Mouse (Mus musculus): ENCODE data around the gene Myh8.
A peak's percentile ranks its signal among the peaks of the same experiment; 100 is the strongest.

Myh8 gene

GRCm38 (mm10) chr11:67276601-67277174 lies at the start of gene Myh8:
Gene Myh8, plus strand, starts transcription at chr11:67277124.
- DNase-seq (ENCODE audit: low read depth, low spot score): no peak

DNA sequence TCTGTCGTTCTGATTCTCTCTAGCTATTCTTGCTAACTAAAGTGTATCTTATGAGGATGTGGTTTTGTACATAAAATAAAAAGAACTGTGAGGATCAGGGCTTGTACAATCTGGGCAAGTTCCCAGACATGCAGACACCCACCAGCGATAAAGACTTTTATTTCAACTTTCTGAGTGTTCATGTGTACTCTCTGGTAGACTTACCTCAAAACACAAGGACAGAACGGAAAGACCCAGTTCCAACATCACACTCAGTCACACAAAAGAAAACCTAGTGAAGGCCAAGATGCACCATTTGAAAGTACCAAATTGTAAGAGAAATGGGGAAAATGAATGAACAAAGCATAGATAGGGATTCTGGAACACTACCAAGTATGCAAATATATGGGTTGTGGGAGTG lies 48.2 kb upstream of the Myh8 start:
- DNase-seq (ENCODE audit: low read depth, low spot score): no peak

DNA sequence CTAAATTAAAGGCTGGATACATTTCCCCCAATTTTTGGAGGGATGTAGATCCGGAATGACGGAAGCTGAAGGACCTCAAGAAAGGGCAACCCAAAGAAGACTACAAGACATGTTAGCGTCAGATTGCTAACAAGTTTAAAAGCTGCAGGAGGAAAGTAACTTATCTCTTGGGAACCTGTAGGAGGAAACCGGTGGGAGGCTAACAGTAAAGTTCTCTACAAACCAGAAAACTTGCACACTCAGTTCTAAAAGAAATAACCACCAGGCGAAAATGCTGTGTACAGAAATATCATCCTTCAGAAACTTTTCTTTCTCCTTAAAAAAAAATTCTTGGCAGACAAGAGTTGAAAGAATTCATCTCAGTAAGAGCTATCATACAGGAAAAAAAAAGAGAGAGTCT lies 47.8 kb upstream of the Myh8 start:
- no peak for DNase-seq (ENCODE audit: low read depth, low spot score)

DNA sequence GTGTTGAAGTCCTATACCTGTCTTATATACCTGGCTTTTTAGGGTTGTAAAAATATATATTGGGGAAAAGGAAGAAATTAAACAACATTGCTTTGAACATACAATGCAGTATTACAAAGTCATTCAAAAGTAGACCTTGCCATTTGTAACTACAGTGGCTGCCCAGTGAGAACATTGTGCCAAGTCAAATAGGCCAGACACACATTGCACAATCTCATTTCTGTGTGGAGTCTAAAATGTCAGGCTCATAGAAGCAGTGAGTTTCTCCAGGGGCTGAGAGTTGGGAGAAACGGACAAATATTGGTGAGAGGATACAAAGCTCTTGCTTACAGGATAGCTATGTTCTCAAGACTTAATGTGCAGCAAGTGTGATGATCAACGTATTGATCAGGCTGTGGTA lies 47.0 kb upstream of the Myh8 start:
- peak; percentile 79 for DNase-seq (ENCODE audit: low read depth, low spot score)

- peak; percentile 86 for DNase-seq (ENCODE audit: low read depth, low spot score)
Measured at GRCm38 (mm10) chr11:67235639-67236358, 41.1 kb upstream of the Myh8 start.

DNA sequence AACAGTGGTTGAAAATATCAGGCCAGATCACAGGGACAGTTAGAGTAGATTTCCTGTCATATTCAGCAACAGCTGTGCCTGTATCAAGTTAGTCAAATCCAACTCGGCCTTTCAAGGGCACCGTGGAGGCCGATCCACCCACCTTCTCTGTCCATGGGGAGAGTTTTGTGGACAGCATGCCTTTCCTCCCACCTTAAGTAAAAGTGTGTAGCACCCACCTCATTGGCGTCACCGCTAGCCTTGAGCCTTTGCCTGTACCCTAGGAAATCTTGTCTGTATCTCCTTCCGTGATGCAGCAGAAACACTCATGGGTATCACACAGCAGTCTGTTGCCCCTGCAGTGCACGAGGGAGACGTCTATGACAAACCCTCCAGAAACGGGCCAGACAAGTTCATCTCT lies 40.1 kb upstream of the Myh8 start:
- peak; percentile 52 for DNase-seq (ENCODE audit: low read depth, low spot score)

DNA sequence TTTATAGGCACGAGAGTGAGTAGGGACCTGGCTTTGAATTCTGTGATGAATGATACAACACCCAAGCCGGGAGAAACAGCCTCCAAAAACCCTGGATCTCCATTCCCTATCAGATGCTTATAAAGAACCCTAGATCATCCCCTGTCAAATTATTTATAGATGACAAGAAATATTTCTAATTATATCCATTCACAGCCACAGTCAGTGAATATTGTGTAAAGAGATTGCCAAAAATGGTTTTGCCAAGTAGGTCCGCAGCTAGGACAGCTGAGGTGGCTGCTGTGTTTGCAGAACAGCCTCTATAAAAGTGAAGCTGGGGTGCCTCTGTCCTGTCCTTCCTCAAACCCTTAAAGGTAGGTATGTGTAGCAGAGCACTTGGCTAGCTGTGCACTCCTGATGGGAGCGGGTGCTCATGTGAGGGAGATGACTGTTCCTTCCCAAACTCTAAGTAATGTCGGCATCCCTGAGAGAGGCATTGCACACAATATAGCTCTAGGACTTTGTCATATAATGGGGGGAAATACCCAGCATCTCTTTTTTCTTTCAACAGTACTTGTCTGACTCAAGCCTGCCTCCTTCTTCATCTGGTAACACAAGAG lies 39.3 kb upstream of the Myh8 start, which contains the start of gene Myh4:
Gene Myh4 (plus strand): TSS at position 549 of the 599 bp plus-strand sequence.
- DNase-seq (ENCODE audit: low read depth, low spot score): peak; percentile 95

DNA sequence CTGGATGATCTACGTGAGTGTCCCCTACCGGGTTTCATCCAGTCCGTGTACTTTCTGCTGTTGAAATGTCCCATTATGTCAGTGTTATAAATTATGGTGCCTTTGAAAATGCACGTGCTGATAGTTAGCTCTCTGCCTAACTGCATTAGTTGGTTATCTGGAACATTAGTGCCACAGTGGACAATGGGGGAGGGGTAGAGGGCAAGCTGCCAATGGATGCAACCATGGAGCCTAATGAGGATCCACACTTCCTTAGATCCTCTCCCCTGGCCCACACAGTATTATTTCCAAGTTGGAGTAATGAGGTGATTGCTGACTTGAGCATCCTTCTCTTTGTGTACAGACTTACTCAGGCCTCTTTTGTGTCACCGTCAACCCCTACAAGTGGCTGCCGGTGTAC lies 35.9 kb upstream of the Myh8 start:
- peak; percentile 55 for DNase-seq (ENCODE audit: low read depth, low spot score)

DNA sequence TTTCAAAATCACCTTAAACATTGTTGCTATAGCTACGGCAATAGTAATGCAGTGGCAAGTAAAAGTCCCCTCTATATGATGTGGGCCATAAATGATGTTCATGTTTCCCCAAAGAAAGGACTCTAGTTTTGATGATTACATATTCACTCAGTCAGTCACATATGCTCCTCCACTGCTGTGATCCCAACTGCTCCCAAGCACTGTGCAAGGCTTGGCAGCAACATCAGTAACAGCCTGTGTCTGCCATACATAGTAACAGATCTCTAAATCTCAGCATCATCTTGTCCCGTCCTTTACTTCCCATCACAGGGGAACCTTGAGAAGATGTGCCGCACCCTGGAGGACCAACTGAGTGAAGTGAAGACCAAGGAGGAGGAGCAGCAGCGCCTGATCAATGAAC lies 23.2 kb upstream of the Myh8 start:
- DNase-seq (ENCODE audit: low read depth, low spot score): peak; percentile 43

DNA sequence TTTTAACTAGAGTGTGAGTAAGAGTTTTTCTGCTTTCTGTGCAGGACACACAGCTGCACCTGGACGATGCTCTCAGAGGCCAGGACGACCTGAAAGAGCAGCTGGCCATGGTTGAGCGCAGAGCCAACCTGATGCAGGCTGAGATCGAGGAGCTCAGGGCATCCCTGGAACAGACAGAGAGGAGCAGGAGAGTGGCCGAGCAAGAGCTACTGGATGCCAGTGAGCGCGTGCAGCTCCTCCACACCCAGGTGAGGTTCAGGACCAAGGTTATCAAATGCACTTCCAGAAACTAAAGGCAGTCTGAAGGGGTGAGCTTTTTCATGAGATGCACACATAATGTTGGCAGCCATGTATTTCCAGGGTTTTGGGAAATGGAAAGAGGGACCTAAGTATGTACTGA lies 19.9 kb upstream of the Myh8 start:
- peak; percentile 63 for DNase-seq (ENCODE audit: low read depth, low spot score)

DNA sequence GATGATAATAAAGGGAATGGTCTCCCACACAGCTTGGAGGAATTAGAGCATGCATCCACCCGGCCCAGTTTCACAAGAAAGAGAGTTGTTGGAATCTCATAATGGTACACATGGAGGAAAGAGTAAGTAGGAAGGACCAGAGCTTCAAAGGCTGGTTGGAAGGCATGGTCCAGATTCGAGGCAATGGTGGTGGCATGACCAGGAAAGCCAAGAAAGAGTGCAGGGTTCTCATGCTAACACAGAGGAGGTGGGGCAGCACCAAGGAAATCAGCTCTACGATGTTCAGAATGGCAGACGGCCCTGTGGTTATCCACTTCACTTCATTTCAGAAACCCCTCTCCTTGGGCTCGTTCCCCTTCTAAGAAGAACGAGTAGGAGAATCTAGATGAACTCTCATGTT lies 16.0 kb upstream of the Myh8 start:
- DNase-seq (ENCODE audit: low read depth, low spot score): peak; percentile 72

GRCm38 (mm10) chr11:67293440-67293839 lies 16.5 kb downstream of the Myh8 start:
- no peak for DNase-seq (ENCODE audit: low read depth, low spot score)

DNA sequence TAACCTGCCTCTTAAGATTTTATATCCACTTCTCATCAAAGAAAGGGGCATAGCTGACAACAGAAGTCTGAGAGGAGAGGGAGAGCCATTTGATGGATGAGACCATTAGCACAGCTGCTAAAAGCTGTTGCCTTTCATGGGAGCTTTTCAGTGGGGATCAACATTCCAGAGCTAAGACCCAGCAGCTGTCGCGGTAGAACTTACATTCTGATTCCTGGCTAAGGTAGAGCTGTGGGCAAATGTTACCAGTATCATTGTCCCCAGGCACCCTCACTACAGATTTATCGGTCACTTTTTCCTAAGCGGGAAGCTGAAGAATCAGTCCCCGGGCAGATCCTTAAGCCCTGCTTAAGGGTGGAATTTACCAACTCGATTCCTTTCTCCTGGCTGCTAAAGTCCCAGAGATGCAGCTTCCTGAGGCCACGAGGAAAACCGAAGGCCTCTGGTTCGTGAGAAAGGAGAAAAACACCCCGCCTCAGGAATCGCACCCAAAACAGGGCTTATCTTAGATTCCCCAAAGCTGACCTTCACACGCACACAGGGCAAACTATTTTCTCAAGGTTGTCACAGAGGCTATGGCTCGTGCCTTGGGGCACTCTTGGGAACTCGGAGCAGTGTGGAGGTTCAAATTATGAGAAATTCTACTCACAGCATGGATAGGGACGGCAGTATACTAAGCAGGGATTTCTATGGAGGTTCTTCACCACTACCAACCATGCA lies 37.0 kb downstream of the Myh8 start:
- DNase-seq (ENCODE audit: low read depth, low spot score): no peak

- DNase-seq (ENCODE audit: low read depth, low spot score): no peak
Measured at GRCm38 (mm10) chr11:67321358-67321757, 44.4 kb downstream of the Myh8 start, which contains the start of gene Myh13. Gene Myh13, plus strand, starts transcription at chr11:67321658.

GRCm38 (mm10) chr11:67326536-67326935 lies 49.6 kb downstream of the Myh8 start:
- no peak for DNase-seq (ENCODE audit: low read depth, low spot score)

DNA sequence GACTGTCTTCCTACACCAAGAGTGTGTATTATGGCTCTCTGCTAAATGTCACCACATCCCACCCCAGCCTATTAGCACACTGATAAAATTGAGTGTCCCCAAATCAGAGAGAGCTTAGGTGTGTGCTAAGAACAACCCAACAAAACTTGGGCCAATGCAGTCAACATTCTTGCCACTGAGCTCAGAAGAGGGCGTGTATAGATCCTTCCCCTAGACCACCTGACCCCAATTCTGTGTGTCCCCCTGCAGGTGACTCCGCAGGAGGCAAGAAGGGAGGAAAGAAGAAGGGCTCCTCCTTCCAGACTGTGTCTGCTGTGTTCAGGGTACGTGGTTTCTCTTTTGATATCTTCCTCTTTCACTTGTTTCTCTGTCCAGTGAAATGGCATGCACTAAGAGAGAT lies 67.6 kb downstream of the Myh8 start:
- no peak for DNase-seq (ENCODE audit: low read depth, low spot score)

- no peak for DNase-seq (ENCODE audit: low read depth, low spot score)
Measured at GRCm38 (mm10) chr11:67345186-67345855, 68.4 kb downstream of the Myh8 start.

DNA sequence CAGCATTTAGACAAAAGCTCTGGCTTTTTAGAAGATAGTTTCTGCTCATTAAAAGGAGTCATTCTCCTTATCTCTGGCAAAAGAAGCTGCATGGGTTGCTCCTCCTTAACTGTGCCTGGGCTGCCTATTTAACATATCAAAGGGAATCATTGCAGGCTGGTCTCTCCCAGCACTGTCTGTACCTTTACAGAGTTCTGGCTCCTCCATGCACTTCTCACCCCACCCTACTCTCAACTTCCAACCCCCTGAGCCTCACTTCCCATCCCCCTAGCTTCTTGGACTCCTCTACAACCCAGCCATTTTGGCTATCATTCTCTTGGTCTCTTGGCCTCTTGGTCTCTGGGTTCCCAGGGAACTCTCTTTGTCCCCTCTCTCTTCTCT lies 68.9 kb downstream of the Myh8 start:
- no peak for DNase-seq (ENCODE audit: low read depth, low spot score)

DNA sequence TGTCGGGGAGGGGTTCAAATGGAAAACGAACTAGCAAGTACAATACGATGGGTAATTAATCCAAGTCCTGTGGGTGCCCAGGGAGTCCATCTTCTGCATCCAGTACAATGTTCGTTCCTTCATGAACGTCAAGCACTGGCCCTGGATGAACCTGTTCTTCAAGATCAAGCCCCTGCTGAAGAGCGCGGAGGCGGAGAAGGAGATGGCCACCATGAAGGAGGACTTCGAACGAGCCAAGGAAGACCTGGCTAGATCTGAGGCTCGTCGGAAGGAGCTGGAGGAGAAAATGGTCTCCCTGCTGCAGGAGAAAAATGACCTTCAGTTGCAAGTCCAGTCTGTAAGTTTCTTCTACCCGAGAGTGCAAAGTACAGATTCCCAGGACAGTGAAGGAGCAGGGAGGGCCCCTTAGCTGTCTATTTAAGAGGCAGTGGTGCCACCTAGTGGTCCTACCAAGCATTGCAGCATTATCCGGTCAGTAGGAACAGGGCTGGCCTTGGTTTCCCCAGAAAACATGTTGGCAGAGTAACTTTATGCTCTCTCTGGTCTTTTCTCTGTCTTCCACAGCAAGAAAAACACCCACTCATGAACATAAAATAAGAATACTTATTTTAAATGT lies 73.3 kb downstream of the Myh8 start:
- peak; percentile 73 for DNase-seq (ENCODE audit: low read depth, low spot score)

- DNase-seq (ENCODE audit: low read depth, low spot score): no peak
Measured at GRCm38 (mm10) chr11:67353011-67353410, 76.1 kb downstream of the Myh8 start.

DNA sequence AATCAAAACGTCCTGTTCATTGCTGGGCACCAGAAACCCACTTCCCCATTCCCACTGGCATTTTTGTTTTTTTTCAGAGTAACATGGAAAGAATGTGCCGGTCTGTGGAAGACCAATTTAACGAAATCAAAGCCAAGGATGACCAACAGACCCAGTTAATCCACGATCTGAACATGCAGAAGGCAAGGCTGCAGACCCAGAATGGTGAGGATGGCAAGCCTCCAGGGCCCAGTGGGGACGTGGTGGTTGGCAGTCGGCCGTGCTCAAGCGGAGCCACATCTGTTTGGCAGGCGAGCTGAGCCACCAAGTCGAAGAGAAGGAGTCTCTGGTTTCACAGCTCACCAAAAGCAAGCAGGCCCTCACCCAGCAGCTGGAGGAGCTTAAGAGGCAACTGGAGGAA lies 81.1 kb downstream of the Myh8 start:
- DNase-seq (ENCODE audit: low read depth, low spot score): peak; percentile 10

Measured in skeletal muscle tissue, adult 2 months (tissue).